Mouse (Mus musculus): ENCODE data around the gene Rap1b. TPM values are rescaled to one million over a fixed set of nuclear protein-coding genes. Genes with fewer than 3 reads are reported as not detected.

Gene Rap1b
- polyA plus RNA-seq, 1 experiment from 2014 or later, result 132 TPM

- 79% methylated on average over 2 of the region's 2 CpGs for WGBS
- H3K9me3 ChIP-seq (ENCODE audit: control insufficient read depth, low read length), result no peaks in the 10 kb centered on the region
- no peak overlapping the region for H3K4me2 ChIP-seq (replicated peaks; ENCODE audit: low read depth)
- ATAC-seq (ENCODE audit: low FRiP score, low TSS enrichment) (no peak), DNase-seq (ENCODE audit: low spot score) (no peak)
- no peaks in the 10 kb centered on the region for H3K4me1 ChIP-seq (replicated peaks; ENCODE audit: control insufficient read depth, insufficient read depth)
- H3K4me3 ChIP-seq (ENCODE audit: low read depth, low read length), result no peak overlapping the region
- no peak overlapping the region for H3K9ac ChIP-seq (ENCODE audit: low read length)
- no peak overlapping the region for H3K27ac ChIP-seq (replicated peaks)
- TF ChIP-seq CTCF (IDR thresholded peaks at IDR 0.05; ENCODE audit: low read depth), result no peak
- TF ChIP-seq EP300 (optimal IDR thresholded peaks at IDR 0.05), result no peak
- H3K27me3 ChIP-seq (ENCODE audit: control insufficient read depth, insufficient read depth, low read length), result no peaks in the 10 kb centered on the region
- peaks cover 23% of the 10 kb centered on the region for H3K36me3 ChIP-seq (ENCODE audit: control insufficient read depth, insufficient read depth, low read length)
These were observed 33.3 kb downstream of the Rap1b start for GRCm38 (mm10) chr10:117812501-117812900.

GRCm38 (mm10) chr10:117811555-117811954, 34.3 kb downstream of the Rap1b start:
- no peak overlapping the region for H3K9ac ChIP-seq (ENCODE audit: low read length)
- no peaks in the 10 kb centered on the region for H3K4me1 ChIP-seq (replicated peaks; ENCODE audit: control insufficient read depth, insufficient read depth)
- TF ChIP-seq CTCF (IDR thresholded peaks at IDR 0.05; ENCODE audit: low read depth) (no peak), EP300 (optimal IDR thresholded peaks at IDR 0.05) (no peak)
- no peaks in the 10 kb centered on the region for H3K27me3 ChIP-seq (ENCODE audit: control insufficient read depth, insufficient read depth, low read length)
- no peak for DNase-seq (ENCODE audit: low spot score)
- no peak overlapping the region for H3K27ac ChIP-seq (replicated peaks)
- H3K9me3 ChIP-seq (ENCODE audit: control insufficient read depth, low read length), result no peaks in the 10 kb centered on the region
- 90% methylated on average over 8 of the region's 8 CpGs for WGBS
- ATAC-seq (ENCODE audit: low FRiP score, low TSS enrichment), result no peak
- no peak overlapping the region for H3K4me2 ChIP-seq (replicated peaks; ENCODE audit: low read depth)
- H3K36me3 ChIP-seq (ENCODE audit: control insufficient read depth, insufficient read depth, low read length), result peaks cover 17% of the 10 kb centered on the region
- no peak overlapping the region for H3K4me3 ChIP-seq (ENCODE audit: low read depth, low read length)

DNA sequence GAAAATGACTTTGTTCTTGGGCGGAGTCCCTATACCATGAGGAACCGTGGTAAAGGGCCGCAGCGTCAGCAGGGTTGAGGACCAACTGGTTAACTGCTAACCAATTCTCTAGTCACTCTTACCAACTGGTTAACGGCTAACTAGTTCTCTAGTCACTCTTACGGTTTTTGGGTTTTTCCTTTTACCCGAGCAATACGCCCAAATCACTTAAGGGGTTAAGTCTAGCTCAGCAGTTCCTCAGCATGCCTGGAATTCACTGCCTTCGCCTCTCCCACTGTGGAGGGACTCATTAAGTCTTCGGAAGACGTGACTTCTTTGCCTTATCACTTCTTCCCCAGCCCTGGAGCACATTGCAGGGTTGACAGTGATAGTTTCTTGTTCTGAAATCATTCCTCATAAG, 35.3 kb downstream of the Rap1b start:
- WGBS, result 77% methylated on average over 11 of the region's 11 CpGs
- Histone ChIP-seq H3K4me2 (replicated peaks; ENCODE audit: low read depth) (no peak overlapping the region), H3K27ac (replicated peaks) (no peak overlapping the region), H3K4me3 (ENCODE audit: low read depth, low read length) (no peak overlapping the region), H3K9me3 (ENCODE audit: control insufficient read depth, low read length) (no peaks in the 10 kb centered on the region), H3K27me3 (ENCODE audit: control insufficient read depth, insufficient read depth, low read length) (no peaks in the 10 kb centered on the region), H3K36me3 (ENCODE audit: control insufficient read depth, insufficient read depth, low read length) (peaks cover 13% of the 10 kb centered on the region), H3K9ac (ENCODE audit: low read length) (no peak overlapping the region), H3K4me1 (replicated peaks; ENCODE audit: control insufficient read depth, insufficient read depth) (no peaks in the 10 kb centered on the region)
- ATAC-seq (ENCODE audit: low FRiP score, low TSS enrichment) (no peak), DNase-seq (ENCODE audit: low spot score) (no peak)
- TF ChIP-seq CTCF (IDR thresholded peaks at IDR 0.05; ENCODE audit: low read depth) (no peak), EP300 (optimal IDR thresholded peaks at IDR 0.05) (no peak)

DNA sequence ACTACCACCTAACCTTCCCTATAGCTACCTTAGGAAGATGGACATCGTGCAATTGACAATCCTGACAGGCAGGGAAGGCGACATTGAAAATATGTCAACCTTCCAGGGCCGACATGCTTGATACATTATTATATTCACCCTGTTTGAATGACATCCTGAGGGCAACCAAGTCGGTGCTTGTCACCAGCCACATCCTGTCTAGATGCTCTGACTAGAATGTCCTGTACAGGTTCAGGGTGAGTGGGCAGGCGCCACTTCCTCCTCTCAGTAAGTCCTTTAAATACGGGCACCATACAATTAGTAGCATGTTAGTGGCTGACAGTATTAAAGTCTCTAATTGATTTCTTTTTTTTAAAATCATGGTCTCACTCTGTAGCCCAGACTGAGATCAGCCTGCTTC, 37.8 kb downstream of the Rap1b start:
- peaks cover 2% of the 10 kb centered on the region for H3K36me3 ChIP-seq (ENCODE audit: control insufficient read depth, insufficient read depth, low read length)
- DNase-seq (ENCODE audit: low spot score), result no peak
- H3K9ac ChIP-seq (ENCODE audit: low read length), result no peak overlapping the region
- no peak for ATAC-seq (ENCODE audit: low FRiP score, low TSS enrichment)
- TF ChIP-seq EP300 (optimal IDR thresholded peaks at IDR 0.05) (no peak), CTCF (IDR thresholded peaks at IDR 0.05; ENCODE audit: low read depth) (no peak)
- H3K27ac ChIP-seq (replicated peaks), result no peak overlapping the region
- no peaks in the 10 kb centered on the region for H3K4me1 ChIP-seq (replicated peaks; ENCODE audit: control insufficient read depth, insufficient read depth)
- no peak overlapping the region for H3K4me2 ChIP-seq (replicated peaks; ENCODE audit: low read depth)
- H3K9me3 ChIP-seq (ENCODE audit: control insufficient read depth, low read length), result no peaks in the 10 kb centered on the region
- 81% methylated on average over 6 of the region's 6 CpGs for WGBS
- H3K27me3 ChIP-seq (ENCODE audit: control insufficient read depth, insufficient read depth, low read length), result no peaks in the 10 kb centered on the region
- no peak overlapping the region for H3K4me3 ChIP-seq (ENCODE audit: low read depth, low read length)

- Histone ChIP-seq H3K4me3 (ENCODE audit: low read depth, low read length) (no peak overlapping the region), H3K27ac (replicated peaks) (no peak overlapping the region), H3K9ac (ENCODE audit: low read length) (no peak overlapping the region), H3K27me3 (ENCODE audit: control insufficient read depth, insufficient read depth, low read length) (no peaks in the 10 kb centered on the region), H3K9me3 (ENCODE audit: control insufficient read depth, low read length) (no peaks in the 10 kb centered on the region), H3K4me2 (replicated peaks; ENCODE audit: low read depth) (no peak overlapping the region), H3K36me3 (ENCODE audit: control insufficient read depth, insufficient read depth, low read length) (no peaks in the 10 kb centered on the region; the same call in 1 of the 2 replicates), H3K4me1 (replicated peaks; ENCODE audit: control insufficient read depth, insufficient read depth) (no peaks in the 10 kb centered on the region)
- no peak for DNase-seq (ENCODE audit: low spot score)
- TF ChIP-seq EP300 (optimal IDR thresholded peaks at IDR 0.05) (no peak), CTCF (IDR thresholded peaks at IDR 0.05; ENCODE audit: low read depth) (no peak)
- ATAC-seq (ENCODE audit: low FRiP score, low TSS enrichment), result no peak
- WGBS, result 50% methylated on average over 9 of the region's 9 CpGs
These were observed 39.9 kb downstream of the Rap1b start for GRCm38 (mm10) chr10:117805919-117806318.

DNA sequence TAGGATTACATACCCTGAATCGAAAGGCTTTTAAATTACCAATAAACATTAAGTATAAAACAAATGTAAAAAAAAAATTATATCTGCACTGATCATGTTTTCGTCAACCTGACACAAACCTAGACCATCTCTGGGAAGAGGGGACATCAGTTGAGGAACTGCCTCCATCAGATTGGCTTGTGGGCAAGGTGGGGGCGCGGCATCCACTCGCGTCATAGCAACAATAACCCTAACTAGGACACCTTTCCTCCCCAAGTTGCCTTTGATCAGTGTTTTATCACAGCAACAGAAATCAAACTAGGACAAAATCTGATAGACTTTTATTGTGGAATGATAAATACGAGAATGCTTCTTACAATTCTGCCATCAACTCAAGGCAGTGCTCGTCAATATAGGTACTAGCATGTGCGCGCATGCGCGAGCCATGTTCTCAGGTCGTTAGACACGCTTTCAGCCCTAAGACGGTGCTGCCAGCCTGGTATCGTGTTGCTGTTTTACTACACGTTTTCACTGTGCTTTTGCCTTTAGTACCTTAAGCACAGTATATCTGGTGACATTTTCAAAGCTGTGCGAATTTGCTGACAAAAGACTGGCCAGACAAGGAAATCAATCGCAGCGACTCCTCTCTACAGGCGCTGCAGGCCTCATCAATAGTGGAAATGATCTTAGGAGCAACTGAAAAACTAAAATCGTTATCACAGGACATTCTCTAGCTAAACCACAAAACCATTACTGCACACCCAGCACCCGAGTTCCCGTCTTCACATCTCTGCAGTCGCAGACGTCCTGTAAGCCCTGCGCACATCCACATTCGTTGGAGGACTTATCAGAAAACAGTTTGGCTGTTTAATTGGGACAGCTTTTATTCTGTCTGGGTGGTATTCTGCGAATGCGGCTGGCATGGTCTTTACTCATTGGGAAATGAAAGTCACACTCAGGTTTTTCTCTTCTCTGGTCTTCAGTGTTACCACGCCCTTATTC, 41.7 kb downstream of the Rap1b start:
- TF ChIP-seq CTCF (IDR thresholded peaks at IDR 0.05; ENCODE audit: low read depth) (no peak), EP300 (optimal IDR thresholded peaks at IDR 0.05) (no peak)
- Histone ChIP-seq H3K36me3 (ENCODE audit: control insufficient read depth, insufficient read depth, low read length) (no peaks in the 10 kb centered on the region), H3K9me3 (ENCODE audit: control insufficient read depth, low read length) (no peaks in the 10 kb centered on the region), H3K4me1 (replicated peaks; ENCODE audit: control insufficient read depth, insufficient read depth) (no peaks in the 10 kb centered on the region), H3K27ac (replicated peaks) (no peak overlapping the region), H3K4me2 (replicated peaks; ENCODE audit: low read depth) (no peak overlapping the region), H3K27me3 (ENCODE audit: control insufficient read depth, insufficient read depth, low read length) (no peaks in the 10 kb centered on the region), H3K9ac (ENCODE audit: low read length) (no peak overlapping the region), H3K4me3 (ENCODE audit: low read depth, low read length) (no peak overlapping the region)
- no peak for ATAC-seq (ENCODE audit: low FRiP score, low TSS enrichment)
- WGBS, result 85% methylated on average over 31 of the region's 31 CpGs
- no peak for DNase-seq (ENCODE audit: low spot score)

Measured in stomach, postnatal 0 days (tissue).